Mouse (Mus musculus) brain, embryonic 14.5 days (tissue): ENCODE results near the gene Nat8f2.
"Not testable (repeated sequence)": the region's sequence is repeated elsewhere in the genome, so short reads cannot be mapped to it uniquely, and the experiment has no call there.

ENCODE experiments used
- CTCF ChIP-seq: fragments of 200-500 bp; IDR thresholded peaks from 2 replicates; pipeline ENCODE4 v1.5.1; 2012; ENCODE audit warnings: inconsistent platforms, mild to moderate bottlenecking, moderate library complexity, borderline replicate concordance; ENCODE audit not compliant: insufficient read depth, insufficient read length; ENCODE audit errors: extremely low read depth
- POLR2A ChIP-seq: fragments of 200-500 bp; IDR thresholded peaks from 2 replicates; pipeline ENCODE4 v1.6.1; 2012; ENCODE audit warnings: mild to moderate bottlenecking, inconsistent platforms, borderline replicate concordance; ENCODE audit not compliant: poor library complexity, insufficient read depth, insufficient read length, severe bottlenecking; ENCODE audit errors: extremely low read depth

DNA sequence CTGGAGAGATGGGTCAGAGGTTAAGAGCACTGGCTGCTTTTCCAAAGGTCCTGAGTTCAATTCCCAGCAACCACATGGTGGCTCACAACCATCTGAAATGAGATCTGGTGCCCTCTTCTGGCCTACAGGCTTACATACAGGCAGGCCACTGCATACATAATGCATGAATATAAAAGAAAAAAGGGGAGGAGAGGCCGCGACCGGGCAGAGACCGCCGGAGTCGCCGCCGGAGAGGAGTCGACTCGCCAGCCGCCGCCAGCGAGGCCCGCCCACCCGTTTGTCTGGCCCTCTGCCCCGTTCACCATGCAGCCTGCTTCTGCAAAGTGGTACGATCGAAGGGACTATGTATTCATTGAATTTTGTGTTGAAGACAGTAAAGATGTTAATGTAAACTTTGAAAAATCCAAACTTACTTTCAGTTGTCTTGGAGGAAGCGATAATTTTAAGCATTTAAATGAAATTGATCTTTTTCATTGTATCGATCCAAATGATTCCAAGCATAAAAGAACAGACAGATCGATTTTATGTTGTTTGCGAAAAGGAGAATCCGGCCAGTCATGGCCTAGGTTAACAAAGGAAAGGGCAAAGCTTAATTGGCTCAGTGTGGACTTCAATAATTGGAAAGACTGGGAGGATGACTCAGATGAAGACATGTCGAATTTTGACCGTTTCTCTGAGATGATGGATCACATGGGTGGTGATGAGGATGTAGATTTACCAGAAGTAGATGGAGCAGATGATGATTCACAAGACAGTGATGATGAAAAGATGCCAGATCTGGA, 25.1 kb downstream of the Nat8f2 start:
- not testable (repeated sequence) for TF ChIP-seq CTCF, POLR2A
